Mouse (Mus musculus) urinary bladder, adult 2 months (tissue): ENCODE measurements around the gene Tm6sf2. TPM values are rescaled to one million over a fixed set of nuclear protein-coding genes. Genes with fewer than 3 reads are reported as not detected.

Experiments used
- polyA plus RNA-seq: library from polyadenylated mRNA; depleted of rRNA; stranded (reverse); fragments of >200 nt; gene quantifications from 2 replicates; pipeline ENCODE4 v1.2.3, GENCODE M21; 2012; rRNA removed

Tm6sf2 gene
- polyA plus RNA-seq, 1 experiment, result 2.5 TPM

Other genes starting within 250 kb of the Tm6sf2 start
- gene Pbx4, start 240.4 kb upstream of the Tm6sf2 start, polyA plus RNA-seq, result 3.2 and 4.2 TPM in 2 replicates
- gene Cilp2, start 185.2 kb upstream of the Tm6sf2 start, polyA plus RNA-seq, result 0.16 and 0.34 TPM in 2 replicates
- gene Tssk6, start 170.7 kb upstream of the Tm6sf2 start, polyA plus RNA-seq, result 0.66 and 0.67 TPM in 2 replicates
- gene Ndufa13, start 170.4 kb upstream of the Tm6sf2 start, polyA plus RNA-seq, result 136 and 140 TPM in 2 replicates
- 1.2 and 1.8 TPM in 2 replicates for gene Yjefn3, start 170.2 kb upstream of the Tm6sf2 start, polyA plus RNA-seq
- gene Gatad2a, start 76.5 kb upstream of the Tm6sf2 start, polyA plus RNA-seq, result 28.8 and 38.7 TPM in 2 replicates
- 49.6 and 57.8 TPM in 2 replicates for gene Mau2, start 30.2 kb upstream of the Tm6sf2 start, polyA plus RNA-seq
- gene Sugp1, start 30.1 kb upstream of the Tm6sf2 start, polyA plus RNA-seq, result 15.4 and 20.6 TPM in 2 replicates
- 0.21 TPM in 2 replicates for gene Hapln4, start 10.5 kb downstream of the Tm6sf2 start, polyA plus RNA-seq
- gene Ncan, start 47.9 kb downstream of the Tm6sf2 start, polyA plus RNA-seq, result 0.12 and 0.18 TPM in 2 replicates
- 18.0 and 25.1 TPM in 2 replicates for gene Nr2c2ap, start 58.4 kb downstream of the Tm6sf2 start, polyA plus RNA-seq
- 14.8 and 17.3 TPM in 2 replicates for gene Rfxank, start 66.2 kb downstream of the Tm6sf2 start, polyA plus RNA-seq
- 73.8 and 74.1 TPM in 2 replicates for gene Borcs8, start 66.6 kb downstream of the Tm6sf2 start, polyA plus RNA-seq
- 0.29 and 0.35 TPM in 2 replicates for gene Mef2b, start 66.8 kb downstream of the Tm6sf2 start, polyA plus RNA-seq
- gene Tmem161a, start 99.4 kb downstream of the Tm6sf2 start, polyA plus RNA-seq, result 55.4 and 80.0 TPM in 2 replicates
- gene Slc25a42, start 139.4 kb downstream of the Tm6sf2 start, polyA plus RNA-seq, result 15.5 and 17.9 TPM in 2 replicates
- gene Sugp2, start 161.3 kb downstream of the Tm6sf2 start, polyA plus RNA-seq, result 45.4 and 56.1 TPM in 2 replicates
- 13.9 and 17.4 TPM in 2 replicates for gene Armc6, start 161.5 kb downstream of the Tm6sf2 start, polyA plus RNA-seq
- gene Homer3, start 209.9 kb downstream of the Tm6sf2 start, polyA plus RNA-seq, result 34.4 and 37.9 TPM in 2 replicates
- gene Ddx49, start 229.6 kb downstream of the Tm6sf2 start, polyA plus RNA-seq, result 35.1 and 35.2 TPM in 2 replicates
- gene Cope, start 229.6 kb downstream of the Tm6sf2 start, polyA plus RNA-seq, result 211 and 264 TPM in 2 replicates
- gene Cers1, start 242.9 kb downstream of the Tm6sf2 start, polyA plus RNA-seq, result 1.3 and 2.1 TPM in 2 replicates